Mouse (Mus musculus): Measurements from ENCODE around the gene Sox2. TPM values are rescaled to one million over a fixed set of nuclear protein-coding genes. Genes with fewer than 3 reads are reported as not detected.

Sox2 gene
- total and polyA plus RNA-seq, 3 experiments: not detected

GRCm38 (mm10) chr3:34637926-34638325 is 12.3 kb upstream of the Sox2 start:
- TF ChIP-seq MYC (IDR thresholded peaks at IDR 0.05; ENCODE audit: low read depth, low read length) (no peak), E2F4 (IDR thresholded peaks at IDR 0.05; ENCODE audit: borderline replicate concordance, low read depth, low read length) (no peak), ZNF384 (IDR thresholded peaks at IDR 0.05; ENCODE audit: low read depth, low read length) (no peak), USF1 (IDR thresholded peaks at IDR 0.05; ENCODE audit: low read depth, low read length) (no peak), BHLHE40 (IDR thresholded peaks at IDR 0.05; ENCODE audit: borderline replicate concordance, low read depth, low read length) (no peak), POLR2A (IDR thresholded peaks at IDR 0.05; ENCODE audit: control insufficient read depth in 1 of 2, insufficient read depth in 1 of 2, low read depth in 1 of 2, low read length in 2 of 2, poor library complexity in 1 of 2) (no peak), TCF12 (IDR thresholded peaks at IDR 0.05; ENCODE audit: low read depth, low read length) (no peak), NRF1 (IDR thresholded peaks at IDR 0.05; ENCODE audit: insufficient read depth, low read depth, low read length, poor library complexity, severe bottlenecking) (no peak), SIN3A (IDR thresholded peaks at IDR 0.05; ENCODE audit: low read length) (no peak), MAX (IDR thresholded peaks at IDR 0.05; ENCODE audit: low read length) (no peak), MAFK (IDR thresholded peaks at IDR 0.05; ENCODE audit: borderline replicate concordance, low read depth, low read length) (no peak), ZMIZ1 (IDR thresholded peaks at IDR 0.05; ENCODE audit: low read depth, low read length) (no peak), POLR2AphosphoS2 (IDR thresholded peaks at IDR 0.05; ENCODE audit: low read length) (no peak), ZKSCAN1 (IDR thresholded peaks at IDR 0.05; ENCODE audit: low read depth, low read length) (no peak), UBTF (IDR thresholded peaks at IDR 0.05; ENCODE audit: borderline replicate concordance, insufficient read depth, low read depth, low read length) (no peak), SMC3 (IDR thresholded peaks at IDR 0.05; ENCODE audit: low read depth, low read length) (no peak), MXI1 (IDR thresholded peaks at IDR 0.05; ENCODE audit: low read depth, low read length) (no peak), JUND (IDR thresholded peaks at IDR 0.05; ENCODE audit: low read depth, low read length) (no peak)
- no peaks in the 10 kb centered on the region for H3K4me1 ChIP-seq (ENCODE audit: control insufficient read depth in 1 of 2, insufficient read depth in 2 of 2, low read length in 2 of 2)
- no peaks in the 10 kb centered on the region for H3K27me3 ChIP-seq (ENCODE audit: control insufficient read depth in 1 of 2, insufficient read depth in 2 of 2, low read length in 2 of 2)
- no peak overlapping the region for H3K27ac ChIP-seq (ENCODE audit: control insufficient read depth, low read depth, low read length)
- H3K9me3 ChIP-seq (replicated peaks; ENCODE audit: insufficient read depth, low read length): no peaks in the 10 kb centered on the region
- no peak overlapping the region for H3K9ac ChIP-seq (ENCODE audit: control insufficient read depth, low read depth, low read length, poor library complexity, severe bottlenecking)
- H3K4me3 ChIP-seq (ENCODE audit: control insufficient read depth in 1 of 2, insufficient read depth in 1 of 2, low read depth in 2 of 2, low read length in 2 of 2): no peak overlapping the region
- no peak for DNase-seq (ENCODE audit: low read depth, low spot score)
- H3K36me3 ChIP-seq (ENCODE audit: control insufficient read depth in 1 of 2, insufficient read depth in 2 of 2, low read length in 2 of 2): no peaks in the 10 kb centered on the region
- H3K79me2 ChIP-seq (ENCODE audit: control insufficient read depth, insufficient read depth, low read length, poor library complexity): no peaks in the 10 kb centered on the region

GRCm38 (mm10) chr3:34638344-34638743 is 11.9 kb upstream of the Sox2 start:
- Histone ChIP-seq H3K27ac (ENCODE audit: control insufficient read depth, low read depth, low read length) (no peak overlapping the region), H3K4me1 (ENCODE audit: control insufficient read depth in 1 of 2, insufficient read depth in 2 of 2, low read length in 2 of 2) (no peaks in the 10 kb centered on the region), H3K4me3 (ENCODE audit: control insufficient read depth in 1 of 2, insufficient read depth in 1 of 2, low read depth in 2 of 2, low read length in 2 of 2) (no peak overlapping the region), H3K36me3 (ENCODE audit: control insufficient read depth in 1 of 2, insufficient read depth in 2 of 2, low read length in 2 of 2) (no peaks in the 10 kb centered on the region), H3K79me2 (ENCODE audit: control insufficient read depth, insufficient read depth, low read length, poor library complexity) (no peaks in the 10 kb centered on the region), H3K9ac (ENCODE audit: control insufficient read depth, low read depth, low read length, poor library complexity, severe bottlenecking) (no peak overlapping the region), H3K9me3 (replicated peaks; ENCODE audit: insufficient read depth, low read length) (no peaks in the 10 kb centered on the region), H3K27me3 (ENCODE audit: control insufficient read depth in 1 of 2, insufficient read depth in 2 of 2, low read length in 2 of 2) (no peaks in the 10 kb centered on the region)
- TF ChIP-seq TCF12 (IDR thresholded peaks at IDR 0.05; ENCODE audit: low read depth, low read length): no peak
- TF ChIP-seq NRF1 (IDR thresholded peaks at IDR 0.05; ENCODE audit: insufficient read depth, low read depth, low read length, poor library complexity, severe bottlenecking): no peak
- no peak for TF ChIP-seq EP300 (IDR thresholded peaks at IDR 0.05; ENCODE audit: low read depth in 1 of 2, low read length in 2 of 2)
- no peak for TF ChIP-seq RCOR1 (IDR thresholded peaks at IDR 0.05; ENCODE audit: low read depth, low read length)
- DNase-seq (ENCODE audit: low read depth, low spot score): no peak

Measured in MEL (cell line).